Mouse (Mus musculus) E14TG2a.4 (cell line): ENCODE results near the gene Tnnt2.

Experiments used
- CTCF ChIP-seq: conservative IDR thresholded peaks from 2 replicates; pipeline ENCODE4 v1.5.1; 2014; ENCODE audit warnings: low read length
- NANOG ChIP-seq: IDR thresholded peaks from 2 replicates; pipeline ENCODE4 v1.6.1; 2014; ENCODE audit warnings: borderline replicate concordance, low read length, mixed read lengths
- POU5F1 ChIP-seq: IDR thresholded peaks from 2 replicates; pipeline ENCODE4 v1.6.1; 2014; ENCODE audit warnings: low read length, borderline replicate concordance

DNA sequence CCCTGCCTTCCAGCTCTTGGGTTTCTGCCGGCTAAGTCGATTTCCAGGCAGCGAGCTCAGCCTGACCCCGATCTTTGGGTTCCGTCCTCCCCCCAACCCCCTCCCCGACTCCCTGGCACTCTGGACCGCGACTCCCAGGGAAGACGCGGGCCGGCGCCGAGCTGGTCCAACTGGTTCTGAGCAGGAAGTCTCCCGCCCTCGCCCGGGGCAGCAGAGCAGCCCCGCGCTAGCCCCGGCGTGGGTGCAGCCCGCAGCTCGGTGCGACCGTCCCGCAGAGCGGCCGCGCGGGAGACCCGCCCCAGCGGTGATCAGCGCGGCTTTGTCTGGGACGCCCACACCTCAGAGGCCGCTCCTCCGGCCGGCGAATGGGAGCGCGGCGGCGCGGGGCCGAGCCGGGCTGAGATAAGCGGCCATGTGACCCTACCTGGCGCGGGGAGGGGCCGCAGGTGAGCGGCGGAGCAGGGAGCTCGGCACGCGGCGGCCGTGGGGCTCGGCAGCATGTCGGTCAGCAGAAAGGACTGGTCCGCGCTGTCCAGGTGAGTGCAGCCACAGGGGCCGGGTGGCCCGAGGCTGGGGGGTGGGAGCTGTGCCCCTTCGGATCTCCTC lies 17.6 kb upstream of the Tnnt2 start, which contains the start of gene Lad1:
- TF ChIP-seq CTCF (no peak), NANOG (no peak), POU5F1 (no peak)
